Comparison of ENCODE assay signal across 9 mouse cellular contexts in genomic region chr9:63782744-63783143, GRCm38 (mm10). TPM values are rescaled to one million over a fixed set of nuclear protein-coding genes. Genes with fewer than 3 reads are reported as not detected.
DNase-seq lines count a peak whose midpoint lies in the region.
"Had no signal": no experiment of that assay in that cellular context is flagged by ENCODE, and none has a peak within 500 bp of the region (broad histone marks: within the 10 kb centered on the region; RNA-seq: fewer than 3 reads in every experiment).

No protein-coding gene starts in this region.

- peak; percentile 13 for DNase-seq in lung, postnatal 36 days
- no peak for DNase-seq in lung, adult 18-20 months
- DNase-seq in c-Kit-positive CD71-positive TER-119-positive erythroid progenitor cells, embryonic 14.5 days (ENCODE audit: low spot score) = peak; percentile 73
- peak; percentile 62 for DNase-seq in induced T-regulatory cell, adult 2 months (ENCODE audit: low read depth)
- DNase-seq in mesoderm, embryonic 11.5 days (ENCODE audit: low read depth, low spot score) = peak; percentile 81
- DNase-seq in frontal cortex, adult 2 months (ENCODE audit: extremely low spot score in 1 of 2, low spot score in 1 of 2) = no peak
- DNase-seq in ovary, adult 18-20 months (ENCODE audit: low spot score) = no peak
- DNase-seq: cerebellum, adult 9-11 months; thymus, postnatal 14 days had no signal

RNA-seq across cellular contexts. Expression of gene Smad3, which starts 24.9 kb away (rescaled TPM):
- 29.5 and 33.5 TPM in 2 replicates for polyA plus RNA-seq in frontal cortex, adult 2 months (2012; rRNA removed)

Comparison
In these comparisons a context has a peak if more than half of its experiments do, and no peak if none do; other contexts are left out.
1. DNase-seq: peak in lung, postnatal 36 days (single experiment), c-Kit-positive CD71-positive TER-119-positive erythroid progenitor cells, embryonic 14.5 days (single experiment), induced T-regulatory cell, adult 2 months (single experiment) and mesoderm, embryonic 11.5 days (single experiment); none in lung, adult 18-20 months (0 of 2), frontal cortex, adult 2 months (0 of 2) and ovary, adult 18-20 months (single experiment).